Mouse (Mus musculus) bone marrow, adult 2 months (tissue): Measurements from ENCODE around the gene Epha5. TPM values are rescaled to one million over a fixed set of nuclear protein-coding genes. Genes with fewer than 3 reads are reported as not detected.

Experiments
- H3K27ac ChIP-seq: fragments of 200-500 bp; 2 replicates; pipeline ENCODE4 v1.5.1; 2012; ENCODE audit warnings: low read depth, mild to moderate bottlenecking, control low read depth, inconsistent platforms, low read length; ENCODE audit not compliant: control insufficient read depth, poor library complexity, insufficient read depth
- H3K4me1 ChIP-seq: fragments of 200-500 bp; 2 replicates; pipeline ENCODE4 v1.6.1; 2011; ENCODE audit warnings: low read length; ENCODE audit not compliant: control insufficient read depth, insufficient read depth
- H3K4me3 ChIP-seq: fragments of 200-500 bp; replicated peaks from 2 replicates; pipeline ENCODE3; 2011; ENCODE audit warnings: mild to moderate bottlenecking, low read depth, low read length, control low read depth; ENCODE audit not compliant: control insufficient read depth
- CTCF ChIP-seq: fragments of 200-500 bp; IDR thresholded peaks from 2 replicates; pipeline ENCODE4 v1.5.1; 2011; ENCODE audit warnings: low read length, control low read depth; ENCODE audit not compliant: control insufficient read depth, insufficient read depth
- POLR2A ChIP-seq: fragments of 200-500 bp; IDR thresholded peaks from 2 replicates; pipeline ENCODE4 v1.6.1; 2011; ENCODE audit warnings: low read depth, mild to moderate bottlenecking, control low read depth, low read length, borderline replicate concordance; ENCODE audit not compliant: control insufficient read depth
- WGBS: fragments of 180-500 bp; shearing (Covaris S2); methylation state at CpG from one replicate; pipeline ENCODE4 v1.1.7; 2018; 5-methylcytosine and 5-hydroxymethylcytosine counted together
- polyA plus RNA-seq: library from polyadenylated mRNA; stranded (reverse); fragments of >200 nt; gene quantifications from 2 replicates; pipeline ENCODE4 v1.2.4, GENCODE M21; 2011; ENCODE audit warnings: low replicate concordance; ENCODE audit not compliant: missing spikeins, insufficient read depth, insufficient read length

Gene Epha5
- polyA plus RNA-seq, 1 experiment, result not detected

GRCm38 (mm10) chr5:84408370-84408769, 8.8 kb downstream of the Epha5 start:
- H3K27ac ChIP-seq, result no peak overlapping the region
- no peaks in the 10 kb centered on the region for H3K4me1 ChIP-seq
- TF ChIP-seq CTCF (no peak), POLR2A (no peak)
- H3K4me3 ChIP-seq, result no peak overlapping the region
- WGBS, result 79% methylated on average over 2 of the region's 2 CpGs

DNA sequence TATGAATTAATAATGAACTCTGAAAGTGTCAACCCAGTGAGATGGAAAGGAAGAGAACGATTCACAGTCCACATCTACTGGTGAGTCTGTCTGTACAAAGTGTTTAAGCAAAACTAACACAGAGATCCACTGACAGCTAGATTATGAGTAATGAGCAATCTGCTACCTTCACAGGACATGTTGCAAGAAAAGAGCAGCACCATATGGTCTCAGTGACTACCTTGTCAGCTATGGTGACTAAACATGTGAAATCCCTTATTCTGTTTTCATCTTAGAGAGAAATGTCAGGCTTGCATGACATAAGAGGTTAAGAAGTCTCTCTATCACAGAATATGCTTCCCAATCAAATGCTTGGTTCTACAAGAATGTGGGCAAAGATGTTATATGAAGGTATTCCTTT, 20.1 kb downstream of the Epha5 start:
- H3K4me1 ChIP-seq, result no peaks in the 10 kb centered on the region
- TF ChIP-seq POLR2A (no peak), CTCF (no peak)
- H3K27ac ChIP-seq, result no peak overlapping the region
- WGBS, result 80% methylated on average over 1 of the region's 1 CpGs
- H3K4me3 ChIP-seq, result no peak overlapping the region

DNA sequence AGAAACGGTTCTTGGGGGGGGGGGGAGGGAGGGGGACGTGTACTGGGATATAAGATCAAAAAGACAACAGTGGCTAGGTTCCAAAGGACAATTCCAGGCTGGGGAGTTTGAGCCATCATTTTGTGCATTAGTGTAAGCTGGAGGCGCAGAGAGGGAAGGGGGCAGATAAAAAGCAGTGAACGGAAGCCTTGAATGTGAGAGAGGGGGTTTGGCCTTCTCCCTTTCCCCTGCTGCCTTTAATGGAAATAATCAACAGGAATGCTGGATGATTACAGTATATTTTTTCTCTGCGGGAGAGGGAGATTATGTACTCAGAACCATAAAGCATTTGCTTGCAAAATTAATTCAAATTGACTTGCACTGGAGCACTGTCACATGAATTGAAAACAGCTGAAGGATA, 51.8 kb downstream of the Epha5 start:
- TF ChIP-seq CTCF (no peak), POLR2A (no peak)
- Histone ChIP-seq H3K4me1 (no peaks in the 10 kb centered on the region), H3K4me3 (no peak overlapping the region), H3K27ac (no peak overlapping the region)
- 73% methylated on average over 5 of the region's 5 CpGs for WGBS

DNA sequence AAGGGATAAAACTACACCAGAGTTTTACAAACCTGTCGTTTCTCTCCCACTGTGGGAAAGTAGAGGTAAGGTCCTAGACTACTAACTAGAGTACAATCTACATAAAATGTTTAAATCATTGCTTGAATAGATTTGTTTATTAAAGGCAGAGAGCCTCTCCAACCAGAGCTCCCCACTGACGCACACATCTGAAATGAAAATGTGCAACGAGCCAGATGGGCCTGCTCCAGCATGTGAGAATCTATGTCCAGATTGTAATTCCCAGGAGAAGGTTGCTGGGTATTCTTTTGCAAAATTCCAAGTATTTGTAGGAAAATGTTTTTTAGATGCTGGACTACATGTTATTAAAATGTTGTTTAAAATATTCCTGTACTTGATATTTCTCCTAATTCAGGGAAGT, 57.8 kb downstream of the Epha5 start:
- Histone ChIP-seq H3K27ac (no peak overlapping the region), H3K4me1 (no peaks in the 10 kb centered on the region), H3K4me3 (no peak overlapping the region)
- WGBS, result 83% methylated on average over 3 of the region's 3 CpGs
- TF ChIP-seq POLR2A (no peak), CTCF (no peak)

DNA sequence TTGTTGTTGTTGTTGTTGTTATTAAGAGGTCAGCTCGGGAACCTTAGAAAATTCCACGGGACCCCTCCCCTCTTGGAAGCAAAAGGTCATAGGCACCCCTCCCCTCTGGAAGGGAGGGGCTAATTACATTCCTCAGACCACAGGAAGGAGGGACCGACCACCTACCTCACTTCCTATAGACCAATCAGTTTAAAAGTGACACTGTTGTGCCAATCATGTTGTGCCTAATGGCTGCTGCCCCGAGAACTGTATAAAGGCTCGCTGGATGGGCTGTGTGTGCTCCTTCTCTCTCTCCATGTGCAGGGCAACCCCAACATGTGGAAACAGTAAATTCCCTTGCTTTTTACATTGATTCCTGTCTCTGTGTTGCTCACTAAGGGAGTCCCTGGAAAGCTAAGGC, 64.1 kb downstream of the Epha5 start:
- no peak overlapping the region for H3K4me3 ChIP-seq
- no peak overlapping the region for H3K27ac ChIP-seq
- whole genome bisulfite sequencing, result 69% methylated on average over 5 of the region's 5 CpGs
- TF ChIP-seq POLR2A (no peak), CTCF (no peak)
- no peaks in the 10 kb centered on the region for H3K4me1 ChIP-seq

- TF ChIP-seq POLR2A, result no peak
- TF ChIP-seq CTCF, result no peak
- WGBS, result 77% methylated on average over 2 of the region's 2 CpGs
- Histone ChIP-seq H3K4me3 (no peak overlapping the region), H3K4me1 (no peaks in the 10 kb centered on the region), H3K27ac (no peak overlapping the region)
Measured at GRCm38 (mm10) chr5:84346728-84347499, 70.3 kb downstream of the Epha5 start.

DNA sequence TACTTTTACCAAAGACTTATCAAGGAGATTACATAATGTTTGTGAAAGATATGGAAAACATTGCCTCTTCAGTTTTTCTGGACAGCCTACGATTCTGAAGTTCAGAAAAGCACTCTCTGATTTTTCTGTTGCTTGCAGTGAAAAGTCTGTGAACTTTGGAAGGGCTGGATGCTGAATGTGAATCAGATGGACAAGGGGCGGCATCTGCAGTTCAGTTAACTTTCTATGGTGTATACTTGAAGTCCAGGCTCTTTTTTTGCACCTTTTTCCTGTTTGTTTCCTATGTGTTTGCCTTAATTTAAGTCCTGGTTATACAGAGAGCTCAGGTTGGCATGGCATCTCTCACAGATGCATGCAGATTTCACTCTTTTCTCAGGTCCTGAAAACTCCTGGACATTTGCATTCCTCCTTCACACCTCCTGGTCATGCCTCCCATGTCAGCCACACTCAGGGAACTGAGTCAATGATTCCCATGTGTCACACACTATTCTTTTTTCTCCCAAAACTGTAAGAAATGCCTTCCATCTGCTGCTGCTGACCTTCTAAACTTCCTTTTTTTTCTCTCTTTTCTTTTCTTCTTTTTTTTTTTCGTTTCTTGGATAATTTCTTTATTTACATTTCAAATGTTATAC, 81.2 kb downstream of the Epha5 start:
- 59% methylated on average over 3 of the region's 3 CpGs for WGBS
- H3K4me1 ChIP-seq, result no peaks in the 10 kb centered on the region
- H3K27ac ChIP-seq, result no peak overlapping the region
- TF ChIP-seq POLR2A (no peak), CTCF (no peak)
- H3K4me3 ChIP-seq, result no peak overlapping the region

GRCm38 (mm10) chr5:84334481-84334880, 82.7 kb downstream of the Epha5 start:
- Histone ChIP-seq H3K27ac (no peak overlapping the region), H3K4me1 (no peaks in the 10 kb centered on the region), H3K4me3 (no peak overlapping the region)
- TF ChIP-seq POLR2A (no peak), CTCF (no peak)
- WGBS, result 75% methylated on average over 6 of the region's 6 CpGs

DNA sequence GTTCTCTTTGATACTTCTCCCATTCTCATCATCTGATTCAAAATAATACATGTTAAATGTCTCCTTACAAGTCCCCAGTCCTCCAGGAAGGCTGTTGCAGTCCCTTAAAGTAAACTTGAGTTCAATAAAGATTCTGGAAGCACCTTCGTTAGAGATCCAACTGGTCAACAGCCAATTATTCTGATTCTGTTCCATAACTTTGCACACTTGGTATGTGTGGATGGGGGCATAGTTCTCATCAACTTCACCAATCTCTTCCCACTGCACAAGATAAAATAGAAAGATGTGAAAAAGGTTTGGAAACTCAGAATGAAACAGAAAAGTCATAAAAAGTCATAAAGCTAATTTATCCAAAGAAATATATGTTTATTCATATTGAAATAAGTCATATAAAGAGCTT, 85.6 kb downstream of the Epha5 start:
- Histone ChIP-seq H3K4me3 (no peak overlapping the region), H3K4me1 (no peaks in the 10 kb centered on the region), H3K27ac (no peak overlapping the region)
- TF ChIP-seq POLR2A (no peak), CTCF (no peak)
- WGBS, result 75% methylated on average over 1 of the region's 1 CpGs
